Mouse (Mus musculus) midbrain, embryonic 14.5 days (tissue): ENCODE data around the gene Oaf. TPM values are rescaled to one million over a fixed set of nuclear protein-coding genes. Genes with fewer than 3 reads are reported as not detected.

Experiments used
- ATAC-seq: fragments of 200-750 bp; cut with Nextera tagmentation; 2 replicates; pipeline ENCODE4 v1.8.0; 2017; ENCODE audit warnings: moderate number of reproducible peaks, moderate library complexity; ENCODE audit not compliant: low FRiP score, low TSS enrichment
- DNase-seq: peaks from one replicate; pipeline ENCODE4 v3.0.0-alpha.2; 2015
- H3K27ac ChIP-seq: fragments of 300-500 bp; sonication (generic); replicated peaks from 2 replicates; pipeline ENCODE4 v1.5.1; 2014; ENCODE audit warnings: mild to moderate bottlenecking, low read depth, low read length, moderate library complexity
- H3K27me3 ChIP-seq: fragments of 300-500 bp; sonication (generic); 2 replicates; pipeline ENCODE4 v1.6.1; 2014; ENCODE audit warnings: low read length, control low read depth, mixed read lengths; ENCODE audit not compliant: control insufficient read depth, insufficient read depth
- H3K36me3 ChIP-seq: fragments of 300-500 bp; sonication (generic); 2 replicates; pipeline ENCODE4 v1.6.1; 2014; ENCODE audit warnings: low read length, control low read depth; ENCODE audit not compliant: control insufficient read depth, insufficient read depth
- H3K4me1 ChIP-seq: fragments of 300-500 bp; sonication (generic); 2 replicates; pipeline ENCODE4 v1.6.1; 2014; ENCODE audit warnings: mild to moderate bottlenecking, antibody characterized with exemption, low read length, control low read depth; ENCODE audit not compliant: control insufficient read depth, insufficient read depth
- H3K4me2 ChIP-seq: fragments of 300-500 bp; sonication (generic); 2 replicates; pipeline ENCODE4 v1.6.1; 2014; ENCODE audit warnings: mild to moderate bottlenecking, low read length, moderate library complexity
- H3K4me3 ChIP-seq: fragments of 300-500 bp; sonication (generic); replicated peaks from 2 replicates; pipeline ENCODE4 v1.5.1; 2014; ENCODE audit warnings: low read depth, low read length
- H3K9ac ChIP-seq: fragments of 300-500 bp; sonication (generic); replicated peaks from 2 replicates; pipeline ENCODE4 v1.6.1; 2014; ENCODE audit warnings: mild to moderate bottlenecking, low read length, moderate library complexity
- H3K9me3 ChIP-seq: fragments of 300-500 bp; sonication (generic); 2 replicates; pipeline ENCODE4 v1.6.1; 2016; ENCODE audit warnings: low read length, control low read depth, mixed read lengths; ENCODE audit not compliant: control insufficient read depth
- WGBS: fragments of 180-500 bp; shearing (Covaris S2); extraction: QIAGEN DNeasy Blood & Tissue Kit; methylation state at CpG from one replicate; pipeline ENCODE4 v1.1.7; 2014; 5-methylcytosine and 5-hydroxymethylcytosine counted together
- polyA plus RNA-seq: library from polyadenylated mRNA; unstranded; fragments of >200 nt; fragmentation: Nextera tagmentation; extraction: Ambion mirVana; gene quantifications from 2 replicates; pipeline ENCODE4 v1.2.1, GENCODE M21; 2014

Oaf gene
- polyA plus RNA-seq, 1 experiment from 2014 or later: 7.9 TPM

DNA sequence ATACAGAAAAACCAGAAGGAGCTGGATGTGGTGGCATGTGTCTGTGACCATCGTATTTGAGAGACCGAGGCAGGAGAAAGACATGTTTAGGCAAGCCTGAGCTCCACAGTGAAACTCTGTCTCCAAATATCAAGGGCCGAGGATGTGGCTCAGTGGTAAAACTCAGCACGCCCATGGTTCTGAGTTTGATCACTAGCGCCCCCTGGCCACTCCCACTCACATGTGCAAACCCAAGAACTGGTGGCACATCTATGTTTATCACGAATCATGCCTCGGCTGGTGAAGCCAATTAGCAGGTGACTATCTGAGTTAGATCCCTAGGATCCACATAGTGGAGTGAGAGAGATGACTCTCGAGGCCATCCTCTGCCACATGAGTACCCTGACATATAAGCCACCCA is 27.6 kb upstream of the Oaf start:
- Histone ChIP-seq H3K4me2 (no peak overlapping the region), H3K27ac (no peak overlapping the region), H3K9me3 (peaks cover 5% of the 10 kb centered on the region; the same call in 1 of the 2 replicates), H3K27me3 (peaks cover 28% of the 10 kb centered on the region), H3K9ac (no peak overlapping the region), H3K4me3 (no peak overlapping the region), H3K4me1 (peaks cover 5% of the 10 kb centered on the region; the same call in 1 of the 2 replicates), H3K36me3 (no peaks in the 10 kb centered on the region)
- DNase-seq: no peak
- ATAC-seq: no peak
- WGBS: 81% methylated on average over 8 of the region's 8 CpGs

DNA sequence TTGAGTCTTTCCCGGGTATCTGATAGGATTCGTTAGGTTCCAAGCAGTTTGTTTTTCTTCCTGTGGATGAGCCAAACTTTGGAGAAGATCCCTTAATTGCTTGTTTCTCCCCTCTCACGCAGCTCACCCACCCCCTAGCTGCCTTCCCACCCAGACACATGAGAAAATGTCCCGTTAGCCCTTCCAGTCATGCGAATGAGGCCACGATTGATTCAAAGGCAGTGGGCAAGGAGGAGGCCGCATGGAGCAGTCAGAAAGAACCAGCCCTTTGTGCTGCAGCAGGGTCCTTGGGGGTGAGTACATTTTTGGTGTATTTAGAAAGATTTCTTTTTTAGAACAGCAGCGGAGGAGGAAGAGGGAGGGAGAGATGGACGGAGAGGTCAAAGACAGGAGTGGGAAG is 25.5 kb upstream of the Oaf start:
- no peaks in the 10 kb centered on the region for H3K4me1 ChIP-seq
- H3K4me3 ChIP-seq: no peak overlapping the region
- no peak overlapping the region for H3K27ac ChIP-seq
- DNase-seq (no peak), ATAC-seq (no peak)
- WGBS: 55% methylated on average over 9 of the region's 9 CpGs
- H3K27me3 ChIP-seq: peaks cover 6% of the 10 kb centered on the region
- no peak overlapping the region for H3K9ac ChIP-seq
- no peak overlapping the region for H3K4me2 ChIP-seq
- H3K9me3 ChIP-seq: peaks cover 5% of the 10 kb centered on the region; the same call in 1 of the 2 replicates
- H3K36me3 ChIP-seq: no peaks in the 10 kb centered on the region

DNA sequence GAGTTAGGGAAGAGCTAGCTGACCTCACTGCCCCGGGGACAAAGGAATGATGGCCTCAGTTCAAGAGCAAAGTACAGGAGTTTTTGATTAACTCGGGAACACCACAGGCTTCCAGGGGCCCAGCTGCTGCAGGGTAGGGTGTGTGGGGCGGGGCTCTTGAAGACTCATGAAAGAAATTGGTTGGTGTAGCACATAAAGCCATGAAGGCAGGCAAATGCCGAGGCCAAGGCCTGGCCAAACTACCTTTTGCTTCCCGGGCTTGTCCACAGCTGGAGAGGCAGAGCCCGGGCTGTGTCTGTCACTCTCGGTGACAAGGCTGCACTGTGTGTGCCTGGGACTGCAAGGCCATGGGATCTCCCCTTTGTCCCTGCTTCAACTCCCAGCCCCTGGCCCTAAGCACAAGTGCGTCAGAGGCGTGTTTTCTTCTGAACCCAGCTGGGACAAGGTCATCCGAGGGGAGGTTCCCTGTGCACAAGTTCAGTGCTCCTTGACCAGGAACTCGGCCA is 24.3 kb upstream of the Oaf start:
- H3K4me1 ChIP-seq: no peaks in the 10 kb centered on the region
- H3K4me2 ChIP-seq: no peak overlapping the region
- H3K9ac ChIP-seq: no peak overlapping the region
- peaks cover 5% of the 10 kb centered on the region; the same call in 1 of the 2 replicates for H3K9me3 ChIP-seq
- no peak overlapping the region for H3K27ac ChIP-seq
- H3K36me3 ChIP-seq: no peaks in the 10 kb centered on the region
- no peaks in the 10 kb centered on the region for H3K27me3 ChIP-seq
- H3K4me3 ChIP-seq: no peak overlapping the region
- 24% methylated on average over 11 of the region's 11 CpGs for WGBS
- no peak for DNase-seq
- ATAC-seq: no peak

DNA sequence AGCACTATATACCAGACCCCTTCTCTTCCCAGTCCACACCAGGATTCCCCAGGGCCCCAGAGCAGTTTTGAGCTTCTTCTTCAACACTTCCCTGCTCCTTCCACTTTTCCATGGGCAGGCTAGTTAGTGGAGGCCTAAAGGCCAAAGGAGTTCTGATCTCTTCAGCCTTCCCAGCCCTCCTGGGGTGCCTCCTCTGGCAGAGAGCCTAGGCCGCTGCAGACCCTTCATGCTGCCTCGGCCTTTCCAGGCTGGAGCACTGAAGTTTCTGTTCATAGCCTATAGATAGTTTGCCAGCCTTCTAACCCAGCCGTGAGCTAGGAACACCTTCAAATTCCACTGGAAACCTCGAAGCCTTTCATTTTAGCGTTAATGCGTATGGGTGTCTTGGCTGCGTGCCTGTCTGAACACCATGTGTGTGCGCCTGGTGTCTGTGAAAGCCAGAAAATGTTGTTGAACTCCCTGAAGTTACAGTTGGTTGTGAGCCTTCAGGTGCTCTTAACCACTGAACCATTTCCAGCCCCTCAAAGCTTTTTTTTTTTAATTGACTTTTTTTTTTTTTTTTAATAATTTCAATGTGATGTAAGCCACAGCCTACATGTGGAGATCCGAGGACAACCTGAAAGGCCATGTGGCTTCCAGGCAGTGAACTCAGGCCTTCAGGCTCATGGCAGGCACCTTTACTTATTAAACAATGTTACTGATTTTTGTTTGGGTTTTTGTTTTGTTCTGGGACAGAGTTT is 23.3 kb upstream of the Oaf start:
- no peaks in the 10 kb centered on the region for H3K36me3 ChIP-seq
- no peaks in the 10 kb centered on the region for H3K27me3 ChIP-seq
- no peak overlapping the region for H3K4me3 ChIP-seq
- ATAC-seq (no peak), DNase-seq (no peak)
- H3K4me2 ChIP-seq: no peak overlapping the region
- WGBS: 82% methylated on average over 9 of the region's 9 CpGs
- no peaks in the 10 kb centered on the region for H3K9me3 ChIP-seq
- H3K4me1 ChIP-seq: no peaks in the 10 kb centered on the region
- H3K9ac ChIP-seq: no peak overlapping the region
- H3K27ac ChIP-seq: no peak overlapping the region

DNA sequence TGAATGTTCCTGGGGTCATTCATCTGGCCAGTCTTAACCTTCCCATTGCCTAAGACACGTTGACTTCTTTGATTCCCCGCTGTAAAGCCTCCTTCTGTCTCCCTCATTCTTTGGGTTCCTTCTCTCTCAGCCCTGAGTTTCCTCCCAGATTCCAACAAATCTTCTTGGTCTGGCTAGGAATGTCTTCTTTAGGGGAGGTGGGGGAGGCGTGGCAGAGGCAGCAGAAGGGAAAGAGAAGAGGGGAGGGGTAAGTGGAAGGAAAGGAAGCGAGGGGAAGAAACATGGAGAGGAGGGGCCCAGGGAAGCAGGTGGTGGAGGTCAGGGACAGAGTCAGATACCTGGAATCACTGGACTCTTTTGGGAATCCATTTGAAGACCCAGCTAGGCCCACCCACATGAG is 22.7 kb upstream of the Oaf start:
- 50% methylated on average over 4 of the region's 4 CpGs for WGBS
- Histone ChIP-seq H3K9ac (no peak overlapping the region), H3K4me1 (no peaks in the 10 kb centered on the region), H3K9me3 (no peaks in the 10 kb centered on the region), H3K27ac (no peak overlapping the region), H3K4me3 (no peak overlapping the region), H3K4me2 (no peak overlapping the region), H3K27me3 (no peaks in the 10 kb centered on the region), H3K36me3 (no peaks in the 10 kb centered on the region)
- no peak for ATAC-seq
- DNase-seq: no peak

DNA sequence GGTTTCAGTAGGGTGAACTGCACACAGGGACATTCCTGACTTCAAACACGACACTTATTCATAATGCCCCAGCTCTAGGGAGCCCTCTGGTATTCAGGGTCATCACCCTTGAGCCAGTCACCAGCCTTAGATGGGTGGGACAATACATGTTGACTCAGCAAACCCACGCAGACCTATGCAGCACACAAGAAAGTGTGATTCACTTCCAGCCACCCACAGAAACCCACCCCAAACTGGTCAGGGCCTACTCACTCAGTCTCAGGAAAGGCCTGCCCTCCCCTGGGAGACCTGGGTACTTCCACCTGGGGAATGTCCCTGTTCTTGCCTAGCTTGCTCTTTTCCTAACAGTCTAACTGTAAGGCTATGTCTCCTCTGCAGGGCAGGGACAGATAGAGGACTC is 22.2 kb upstream of the Oaf start:
- Histone ChIP-seq H3K4me1 (no peaks in the 10 kb centered on the region), H3K4me3 (no peak overlapping the region), H3K9ac (no peak overlapping the region), H3K9me3 (no peaks in the 10 kb centered on the region), H3K36me3 (no peaks in the 10 kb centered on the region), H3K27ac (no peak overlapping the region), H3K27me3 (no peaks in the 10 kb centered on the region), H3K4me2 (no peak overlapping the region)
- 53% methylated on average over 2 of the region's 2 CpGs for WGBS
- ATAC-seq (no peak), DNase-seq (no peak)

DNA sequence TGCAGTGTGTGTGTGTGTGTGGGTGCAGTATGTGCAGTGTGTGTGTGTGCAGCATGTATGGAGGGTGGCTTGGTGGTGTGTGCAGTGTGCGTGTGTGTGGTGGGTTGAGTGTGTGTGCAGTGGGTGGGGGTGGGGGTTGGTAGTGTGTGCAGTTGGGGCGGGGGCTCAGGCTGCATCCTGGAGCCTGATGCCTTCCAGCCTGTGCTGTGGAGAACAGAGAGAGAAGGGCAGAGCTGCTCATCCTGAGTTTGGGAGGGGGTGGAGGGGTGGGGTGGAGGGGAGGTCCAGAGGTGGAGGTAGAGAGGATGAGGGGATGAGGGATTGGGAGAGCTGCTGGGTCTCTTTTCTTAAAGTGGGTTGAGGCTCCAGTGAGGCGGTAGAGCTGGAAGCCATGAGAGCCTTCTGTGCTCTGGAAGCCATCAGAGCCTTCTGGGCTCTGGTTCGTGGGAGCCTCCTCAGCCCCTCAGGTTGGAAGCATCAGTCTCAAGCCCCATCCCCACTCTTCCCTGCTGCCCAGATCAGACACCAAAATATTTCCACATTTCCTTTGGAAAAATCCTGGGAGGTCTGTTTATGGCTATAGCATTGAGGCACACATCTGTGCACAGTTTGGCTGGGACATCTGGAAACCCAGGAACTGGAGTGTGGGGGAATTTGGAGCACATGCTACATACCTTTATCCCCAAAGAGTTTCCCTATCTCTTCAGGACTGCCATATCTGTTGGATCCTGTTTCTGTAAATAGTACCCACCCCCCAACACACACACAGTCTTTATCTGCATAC is 21.6 kb upstream of the Oaf start:
- Histone ChIP-seq H3K4me2 (no peak overlapping the region), H3K36me3 (no peaks in the 10 kb centered on the region), H3K9ac (no peak overlapping the region), H3K4me3 (no peak overlapping the region), H3K4me1 (no peaks in the 10 kb centered on the region), H3K27me3 (no peaks in the 10 kb centered on the region), H3K9me3 (no peaks in the 10 kb centered on the region), H3K27ac (no peak overlapping the region)
- DNase-seq (no peak), ATAC-seq (no peak)
- 78% methylated on average over 4 of the region's 4 CpGs for WGBS

- Histone ChIP-seq H3K27ac (no peak overlapping the region), H3K4me3 (no peak overlapping the region), H3K9ac (no peak overlapping the region), H3K4me2 (no peak overlapping the region), H3K36me3 (no peaks in the 10 kb centered on the region), H3K9me3 (no peaks in the 10 kb centered on the region), H3K4me1 (no peaks in the 10 kb centered on the region), H3K27me3 (no peaks in the 10 kb centered on the region)
- DNase-seq (no peak), ATAC-seq (no peak)
- 89% methylated on average over 7 of the region's 7 CpGs for WGBS
These were observed 20.9 kb upstream of the Oaf start for GRCm38 (mm10) chr9:43260661-43261060.
